Mouse (Mus musculus) ovary, postnatal 10 days (tissue): ENCODE measurements at regions not wholly inside any gene's neighbourhood (a gene's known extent, or its start where the extent isn't known, plus 50 kb on each side); places are given as distances from the start of the nearest gene placed in this dataset.

Experiments
- DNase-seq: peaks from one replicate; pipeline ENCODE4 v3.0.0; 2022; ENCODE audit warnings: low spot score

DNA sequence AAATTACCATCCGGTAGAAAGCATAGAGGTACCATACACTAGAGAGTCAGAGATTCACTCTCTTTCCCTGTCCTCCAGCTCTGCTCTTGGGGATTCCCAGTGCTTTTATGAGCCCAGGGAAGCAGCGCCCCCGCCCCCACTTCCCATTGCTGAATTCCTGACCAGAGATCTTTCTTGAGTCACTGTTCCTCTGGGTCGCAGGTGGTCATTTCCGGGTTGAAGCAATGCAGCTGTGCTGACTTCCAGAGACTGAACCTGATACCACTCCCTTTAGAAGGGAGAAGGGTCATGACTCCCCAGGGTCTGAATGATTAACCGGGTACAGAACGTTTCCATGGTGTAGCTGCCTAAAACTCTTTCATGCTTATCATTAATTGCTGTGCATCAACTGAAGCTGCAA lies 128.9 kb downstream of the Cd83 start:
- DNase-seq: no peak

DNA sequence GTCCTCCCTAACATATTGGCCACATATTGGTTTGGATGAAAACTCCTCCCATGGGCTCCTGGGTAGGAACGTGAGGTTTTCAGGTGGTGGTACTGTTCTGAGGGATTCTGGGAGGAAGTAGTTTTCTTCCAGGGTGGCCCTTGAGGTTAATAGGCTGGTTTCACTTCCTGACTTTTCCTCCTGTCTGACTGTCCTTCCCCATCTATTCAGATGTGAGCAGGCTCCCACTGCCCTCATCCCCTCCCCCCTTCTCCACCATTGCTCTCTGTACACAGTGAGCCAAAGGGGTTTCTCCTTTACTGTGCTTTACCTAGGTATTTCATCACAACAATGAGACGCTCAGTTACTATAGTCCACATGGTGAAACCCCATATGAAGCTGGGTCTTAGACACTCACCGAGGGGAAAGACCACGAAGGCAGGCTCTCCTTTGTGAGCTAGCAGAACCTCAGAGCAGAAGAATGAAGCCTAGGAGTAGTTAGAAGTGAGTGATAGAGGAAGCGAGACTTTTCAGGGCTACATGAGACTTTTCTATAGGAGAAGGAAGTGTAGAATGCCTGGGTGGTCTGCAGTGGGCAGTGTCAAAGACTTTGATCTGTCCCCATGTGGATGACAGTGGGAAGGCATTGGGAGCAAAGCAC lies 135.3 kb downstream of the Cd83 start:
- no peak for DNase-seq

DNA sequence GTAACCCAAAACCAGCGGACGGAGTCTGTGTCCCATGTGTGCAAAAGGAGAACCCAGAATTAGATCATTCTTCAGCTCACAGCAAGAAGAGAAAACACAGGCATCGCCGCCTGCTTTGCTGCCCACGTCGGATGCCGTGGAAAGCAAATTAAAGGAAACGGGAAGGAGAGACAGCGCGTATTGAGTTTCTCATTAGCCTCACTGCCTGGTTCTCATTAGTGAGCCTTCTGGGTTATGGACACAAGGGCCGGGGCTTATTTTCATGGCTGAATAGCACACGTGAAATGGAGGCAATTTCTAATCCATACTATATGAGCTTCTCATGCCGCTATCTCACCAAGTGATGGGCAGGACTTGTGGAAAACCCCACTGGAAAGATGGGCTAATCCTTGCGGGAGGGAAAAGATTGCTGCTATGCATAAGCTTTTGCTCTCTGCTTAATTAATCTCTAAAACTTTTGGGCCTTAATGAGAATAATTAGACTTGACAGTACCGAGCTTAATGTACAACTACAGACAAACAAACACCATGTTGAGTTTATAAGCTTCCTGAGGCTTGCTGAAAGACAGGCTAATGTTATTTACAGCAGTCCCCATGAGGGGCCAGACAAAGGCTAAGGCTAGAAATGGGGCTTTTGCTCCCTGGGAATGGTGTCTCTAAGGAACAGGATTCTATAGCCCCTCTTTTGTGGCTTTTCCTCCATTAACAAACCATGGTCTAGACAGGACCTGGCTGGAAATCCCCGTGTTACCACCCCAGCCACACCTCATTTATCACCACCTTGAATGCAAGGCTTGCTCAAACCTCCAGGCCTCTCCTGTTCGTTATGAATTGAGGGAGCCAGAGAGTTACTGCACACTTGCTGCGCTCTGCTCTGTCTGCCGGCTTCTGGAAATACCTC lies 145.8 kb downstream of the Cd83 start:
- no peak for DNase-seq

DNA sequence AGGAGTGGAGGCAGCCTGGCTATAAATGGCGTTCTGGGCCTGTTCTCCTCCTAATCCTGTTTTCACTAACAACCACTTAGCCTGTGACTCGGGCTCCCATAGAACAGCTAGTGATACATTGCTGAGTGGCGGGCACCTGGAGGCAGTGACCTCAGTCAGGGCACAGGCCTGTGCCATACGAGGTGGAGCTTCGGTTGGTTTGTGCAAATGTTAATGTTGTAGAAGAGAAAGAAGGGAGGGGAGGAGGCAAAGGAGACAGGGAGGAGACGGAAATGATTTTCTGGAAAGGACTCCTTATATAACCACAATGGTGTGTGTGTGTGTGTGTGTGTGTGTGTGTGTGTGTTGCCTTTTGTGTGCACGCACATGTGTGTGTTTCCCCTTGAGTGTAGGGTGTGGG lies 148.4 kb downstream of the Cd83 start:
- DNase-seq: no peak

DNA sequence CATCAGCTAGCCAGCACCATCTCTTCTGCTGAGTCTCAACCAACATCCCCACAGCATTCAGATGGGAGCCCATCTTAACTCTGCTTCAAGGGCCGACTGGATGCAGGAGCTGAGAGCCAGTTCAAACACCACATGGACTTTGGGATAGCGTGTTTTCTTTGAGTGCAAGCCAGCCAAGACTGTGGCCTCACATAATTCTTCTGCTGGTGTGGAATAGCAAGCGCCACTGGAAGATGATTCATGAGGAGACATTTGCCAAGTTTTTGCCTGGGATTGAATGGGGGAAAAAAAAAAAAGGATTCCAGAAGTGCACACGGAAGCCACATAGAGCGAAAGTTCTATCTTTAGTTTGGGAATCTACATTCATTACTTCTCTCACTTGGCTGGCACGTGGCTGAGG lies 150.7 kb downstream of the Cd83 start:
- no peak for DNase-seq

GRCm38 (mm10) chr13:43936504-43936903 lies 151.9 kb downstream of the Cd83 start:
- no peak for DNase-seq

GRCm38 (mm10) chr13:43938611-43939010 lies 154.0 kb downstream of the Cd83 start:
- no peak for DNase-seq

DNA sequence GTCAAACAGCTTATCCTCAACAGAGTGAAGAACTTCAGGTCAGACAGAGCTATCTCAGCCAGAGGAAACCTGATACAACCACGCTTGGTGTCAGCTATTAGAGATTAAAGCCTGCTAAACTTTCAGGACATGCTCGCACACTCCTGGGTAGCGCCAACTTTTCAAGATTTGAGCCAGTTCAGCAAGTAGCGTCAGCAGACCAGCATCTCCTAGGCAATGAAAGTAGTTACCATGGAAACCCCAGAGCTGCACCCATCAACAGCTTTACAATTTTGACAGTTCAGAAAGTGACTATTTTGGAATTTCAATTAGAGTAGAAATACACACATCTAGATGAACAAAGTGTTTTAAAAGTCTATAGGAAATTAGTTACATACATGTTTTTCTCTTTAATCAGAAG lies 154.8 kb downstream of the Cd83 start:
- no peak for DNase-seq

DNA sequence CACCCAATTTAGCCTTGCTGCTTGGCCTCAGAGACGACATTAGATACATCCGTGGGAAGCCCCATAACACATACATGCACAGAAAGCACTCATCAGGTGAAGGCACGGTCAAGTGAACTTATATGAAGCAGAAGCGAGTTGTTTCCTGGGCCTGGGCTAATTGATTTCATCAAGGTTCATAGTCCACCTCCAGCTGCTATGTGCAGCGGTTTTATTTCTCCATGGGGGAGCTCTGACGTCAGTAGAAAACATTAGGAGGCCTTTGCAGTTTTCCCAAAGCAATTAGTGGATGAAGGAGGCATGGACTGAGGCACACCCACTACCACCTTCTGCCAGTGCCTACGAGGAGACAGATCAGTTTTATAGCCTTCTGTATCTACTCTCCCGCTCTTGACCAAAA lies 157.2 kb downstream of the Cd83 start:
- DNase-seq: no peak

DNA sequence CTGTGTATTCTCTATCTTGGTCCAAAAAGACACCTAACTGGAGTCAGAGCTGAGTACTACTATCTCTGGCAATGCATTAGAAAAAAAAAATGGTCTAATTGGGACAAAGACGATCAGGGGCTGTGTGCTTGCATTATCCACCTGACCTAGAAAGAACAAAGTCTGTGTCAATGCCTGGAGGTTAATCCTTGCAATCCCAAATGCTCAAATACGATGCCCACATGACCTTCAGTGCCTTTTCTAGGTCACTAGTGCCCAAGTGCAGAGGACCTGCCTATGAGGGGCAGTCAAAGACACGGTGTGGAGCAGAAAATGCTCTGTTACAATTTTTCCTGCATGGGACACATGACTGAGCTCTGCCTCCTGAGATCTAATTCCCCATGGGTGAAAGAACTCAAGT lies 164.0 kb downstream of the Cd83 start:
- no peak for DNase-seq

GRCm38 (mm10) chr13:43949740-43950643 lies 165.4 kb downstream of the Cd83 start:
- no peak for DNase-seq

DNA sequence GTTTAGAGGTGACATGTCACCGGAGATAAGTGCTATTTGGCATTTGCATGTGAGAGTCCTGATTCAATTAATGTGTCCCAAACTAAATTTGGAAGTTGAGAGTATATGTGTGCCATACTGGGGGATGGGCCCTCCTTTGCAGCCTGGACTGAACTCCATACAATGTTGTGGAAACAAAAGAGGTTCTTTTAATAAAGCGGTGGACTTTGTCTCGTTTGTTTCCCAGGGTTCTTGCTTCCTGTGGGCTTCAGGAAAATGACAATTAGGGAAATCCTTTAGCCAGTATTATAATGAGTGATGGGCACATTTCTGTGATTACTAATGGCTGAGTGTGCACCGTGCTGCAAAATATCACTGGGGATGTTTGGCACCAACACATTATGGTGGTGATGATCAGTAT lies 167.9 kb downstream of the Cd83 start:
- DNase-seq: no peak

DNA sequence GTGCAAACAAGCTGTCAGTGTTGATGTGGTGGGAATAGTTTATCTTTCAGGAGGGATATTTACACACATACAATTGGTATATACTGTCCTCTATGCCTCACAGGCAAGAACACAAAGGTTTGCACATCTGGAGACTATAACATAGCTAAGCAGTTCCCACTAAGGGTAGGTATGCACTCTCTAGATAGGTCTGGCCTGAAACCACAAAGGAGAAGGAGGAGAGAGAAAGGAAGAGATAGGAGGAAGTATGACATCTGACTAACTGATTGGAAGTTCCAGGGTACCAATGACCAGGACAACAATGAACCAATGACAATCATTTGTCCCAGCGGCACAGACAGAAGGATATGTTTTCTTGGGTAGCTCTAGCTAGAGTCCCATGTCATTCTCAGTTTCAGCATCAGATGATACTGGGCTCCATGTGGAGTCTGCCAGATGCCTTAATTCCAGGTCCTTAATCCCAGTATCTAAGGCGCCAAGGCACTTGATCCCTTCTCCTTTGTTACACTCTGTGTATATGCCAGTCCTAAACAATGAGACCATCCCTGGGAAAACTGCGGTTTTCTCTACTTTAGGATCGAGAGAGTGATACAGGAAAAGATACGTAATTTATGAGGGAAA lies 168.5 kb downstream of the Cd83 start:
- DNase-seq: no peak

GRCm38 (mm10) chr13:43954714-43955393 lies 170.3 kb downstream of the Cd83 start:
- DNase-seq: no peak

GRCm38 (mm10) chr13:43957046-43957445 lies 172.5 kb downstream of the Cd83 start:
- no peak for DNase-seq

DNA sequence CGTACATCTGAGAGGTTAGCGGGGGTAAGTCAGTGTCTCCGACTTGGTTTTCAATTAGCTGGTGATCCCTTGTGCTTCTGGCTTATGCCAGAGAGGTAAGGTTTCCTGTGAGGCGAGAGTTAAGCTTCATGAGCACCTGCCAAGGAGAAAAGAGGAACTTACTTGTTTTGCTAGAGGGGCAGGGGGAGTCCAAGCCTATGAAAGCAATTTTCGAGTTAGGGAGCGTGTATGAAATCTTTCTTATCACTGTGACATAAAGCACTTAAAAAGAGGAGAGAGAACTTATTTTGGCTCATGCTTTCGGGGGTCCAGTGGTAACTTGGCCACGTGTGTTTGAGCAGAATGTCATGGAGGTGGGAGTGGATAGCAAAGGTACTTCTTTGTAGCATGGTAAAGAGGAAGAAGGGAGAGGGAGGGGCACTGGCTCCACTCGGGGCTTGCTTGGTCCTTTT lies 174.6 kb downstream of the Cd83 start:
- no peak for DNase-seq

DNA sequence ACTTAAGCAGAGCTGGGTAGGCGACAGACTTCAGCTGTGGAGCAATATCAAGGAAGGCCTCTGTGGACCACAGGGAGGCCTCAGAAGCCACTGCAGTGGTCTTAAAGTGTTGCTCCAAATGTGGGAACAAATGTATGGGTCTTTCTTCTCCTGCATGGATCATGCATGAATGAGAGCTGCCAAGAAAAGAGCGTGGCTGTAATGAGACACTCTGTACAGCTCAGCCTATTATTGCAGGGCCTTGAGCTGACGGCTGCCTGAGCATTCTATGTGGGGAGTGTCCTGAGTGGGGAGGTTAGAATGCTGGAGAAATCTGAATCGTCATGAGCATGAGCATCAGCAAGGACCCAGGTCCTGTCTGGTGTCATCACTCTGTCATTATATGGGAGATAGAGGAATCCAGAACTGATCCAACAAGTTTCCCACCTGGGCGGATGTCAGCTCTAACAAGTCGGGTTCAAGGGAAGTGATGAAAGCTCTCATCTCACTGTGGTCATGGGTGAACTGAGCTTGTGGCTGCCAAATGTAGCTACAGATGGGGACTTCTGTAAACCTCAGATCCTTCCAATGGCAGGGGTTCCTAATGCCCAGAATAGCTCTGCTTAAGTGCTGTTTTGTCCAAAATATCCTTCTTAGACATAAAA lies 176.6 kb downstream of the Cd83 start:
- no peak for DNase-seq

GRCm38 (mm10) chr13:43961987-43962386 lies 177.4 kb downstream of the Cd83 start:
- no peak for DNase-seq

DNA sequence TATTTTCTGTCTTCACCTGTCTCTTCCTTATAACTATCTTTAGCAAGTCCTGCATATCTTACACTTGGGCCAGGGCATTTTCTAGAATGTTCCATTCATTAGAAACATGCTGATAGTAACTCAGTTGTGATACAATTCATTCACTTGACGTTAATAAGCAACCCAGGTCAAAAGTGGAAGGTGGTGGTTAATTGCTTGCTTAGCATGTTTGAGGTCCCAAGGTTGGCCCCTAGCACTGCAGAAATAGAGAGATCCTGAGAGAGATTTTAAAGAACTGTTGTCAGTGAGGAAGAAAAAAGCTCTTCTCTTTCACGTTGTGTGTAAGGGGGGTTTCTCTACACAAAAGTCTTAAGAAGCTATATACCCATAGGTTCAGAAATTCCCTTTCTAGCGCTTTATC lies 178.7 kb downstream of the Cd83 start:
- no peak for DNase-seq

DNA sequence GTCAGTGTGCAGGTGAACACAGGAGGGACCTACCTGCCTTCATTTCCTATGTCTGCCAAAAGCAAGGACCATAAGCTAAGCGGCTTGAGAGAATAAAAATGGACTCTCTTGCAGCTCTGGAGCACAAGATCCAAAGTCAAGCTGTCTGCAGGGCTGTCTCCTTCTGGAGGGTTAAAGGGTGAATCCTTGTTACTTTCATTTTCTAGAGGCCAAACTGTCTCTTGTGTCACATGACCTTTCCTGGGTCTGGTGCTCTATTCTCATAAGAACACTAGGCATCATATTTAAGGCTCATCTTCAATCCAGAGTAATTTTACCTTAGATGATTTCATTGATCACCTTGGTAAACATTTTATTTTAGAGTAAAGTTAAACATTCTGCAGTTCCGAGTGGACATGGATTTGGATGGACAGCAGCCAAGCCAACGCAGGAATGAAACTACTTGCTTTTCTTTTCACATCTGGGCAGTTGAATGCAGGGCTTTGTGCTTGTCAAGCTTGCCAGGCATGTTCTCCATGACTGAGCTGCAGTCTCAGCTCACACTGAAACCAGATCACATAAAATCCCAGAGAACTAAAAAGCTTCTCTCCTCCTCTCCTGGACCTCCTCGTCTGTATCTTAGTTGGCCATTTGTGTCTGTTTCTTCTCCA lies 180.8 kb downstream of the Cd83 start:
- DNase-seq: no peak
